Mouse (Mus musculus): Measurements from ENCODE around the gene Ralgapa1. TPM values are rescaled to one million over a fixed set of nuclear protein-coding genes. Genes with fewer than 3 reads are reported as not detected.

The Ralgapa1 gene
- 25.8 TPM for polyA plus RNA-seq (2014; fragmentation: Illumina TruSeq; extraction: RNeasy Lipid Tissue Mini Kit (QIAGEN cat#74804); ENCODE audit: low read depth, low replicate concordance)

DNA sequence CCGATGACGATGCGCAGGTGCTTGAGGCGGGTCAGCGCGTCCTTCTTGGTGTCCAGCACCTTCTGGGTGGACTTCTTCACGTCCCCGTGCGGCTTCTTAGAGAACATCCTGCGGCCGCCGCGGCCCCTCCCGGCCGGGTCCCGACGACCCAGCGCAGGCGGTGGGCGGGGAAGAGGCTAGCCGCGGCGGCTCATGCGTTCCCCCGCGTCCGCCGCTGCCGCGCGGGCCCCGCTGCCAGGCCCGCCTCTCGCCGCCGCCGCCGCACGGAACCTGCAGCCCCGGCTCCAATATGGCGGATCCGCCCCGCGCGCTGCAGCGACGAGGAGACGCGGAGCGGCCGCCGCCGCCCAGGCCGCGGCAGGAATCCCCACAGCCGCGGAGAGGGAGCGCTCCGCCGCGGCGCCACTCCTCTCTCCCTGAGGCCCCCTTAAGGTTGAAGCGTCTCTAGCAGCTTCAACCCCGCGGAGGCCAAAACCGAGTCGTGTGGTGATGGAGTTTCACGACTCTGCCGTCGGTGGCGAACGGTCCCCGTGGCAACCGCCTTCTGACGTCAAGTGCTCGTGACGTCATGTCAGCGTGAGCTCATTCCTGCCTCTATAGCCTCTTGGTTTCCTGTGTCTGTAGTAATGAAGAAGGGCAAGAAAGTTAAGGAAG is at the start of gene Ralgapa1:
Gene Ralgapa1 (minus strand): TSS at position 507 of the 654 bp plus-strand sequence.

DNA sequence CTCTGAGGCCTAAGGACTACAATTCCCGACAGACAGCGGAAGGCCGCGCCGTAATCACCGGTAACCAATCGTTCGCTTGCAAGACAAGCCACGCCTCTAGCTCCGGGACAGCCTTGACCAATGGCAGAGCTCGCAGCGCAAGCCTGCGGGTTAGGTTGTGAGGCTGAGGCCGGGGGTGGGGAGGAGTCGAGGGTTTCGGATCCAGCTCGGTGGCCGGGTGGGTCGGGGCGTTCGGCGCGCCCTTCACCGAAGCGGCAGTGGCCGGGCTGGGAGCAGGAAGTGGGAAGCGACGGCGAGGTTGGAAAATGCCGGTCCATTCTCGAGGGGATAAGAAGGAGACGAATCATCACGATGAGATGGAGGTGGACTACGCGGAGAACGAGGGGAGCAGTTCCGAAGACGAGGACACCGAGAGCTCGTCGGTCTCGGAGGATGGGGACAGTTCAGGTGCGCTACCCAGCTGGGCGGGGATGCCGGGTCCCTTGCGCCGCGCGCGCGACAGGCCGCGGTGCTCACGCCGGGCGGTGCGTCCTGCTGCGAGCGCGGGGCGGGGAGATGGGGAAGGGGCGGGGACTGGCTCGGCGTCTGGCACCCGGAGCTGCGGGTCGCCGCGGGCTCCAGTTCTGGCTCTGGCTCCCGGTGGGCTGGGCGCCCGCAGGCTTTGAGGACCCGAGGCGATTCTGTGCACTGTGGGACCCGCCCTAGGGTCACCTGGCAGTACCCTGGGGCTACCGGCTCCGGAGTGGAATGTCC is 15.4 kb upstream of the Ralgapa1 start, which contains the start of gene Brms1l:
Gene Brms1l (plus strand): TSS at position 126 of the 753 bp plus-strand sequence.

DNA sequence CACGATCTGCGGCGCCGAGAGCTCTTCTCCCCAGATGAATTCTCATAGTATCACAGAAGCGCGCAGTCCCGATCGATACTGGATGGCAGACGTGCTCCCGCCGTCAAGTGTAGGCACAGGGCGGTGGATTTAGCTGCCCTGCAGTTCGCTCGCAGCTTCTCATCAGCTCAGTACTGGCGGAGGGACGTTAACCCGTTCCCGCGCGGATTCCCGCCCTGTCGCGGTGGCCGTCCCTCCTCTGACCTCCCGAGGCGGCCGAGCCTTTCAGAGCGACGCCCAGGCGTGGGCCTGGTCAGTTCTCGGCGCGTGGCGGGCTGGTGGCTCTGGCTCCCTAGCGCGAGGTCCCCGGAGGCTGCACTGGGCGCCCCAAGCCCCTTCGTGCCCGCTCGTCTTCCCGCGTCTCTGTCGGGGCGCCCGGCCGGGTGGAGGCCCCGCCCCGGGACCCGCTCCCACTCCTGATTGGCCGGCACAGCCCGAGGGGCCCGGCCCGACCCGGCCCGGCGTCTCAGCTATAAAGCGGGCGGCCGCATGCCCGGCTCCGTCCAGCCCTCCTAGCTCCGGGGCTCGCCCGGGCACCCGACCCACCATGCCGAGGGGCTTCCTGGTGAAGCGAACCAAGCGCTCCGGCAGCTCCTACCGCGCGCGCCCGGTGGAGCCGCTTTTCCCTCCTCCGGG is 221.9 kb downstream of the Ralgapa1 start, which contains the start of gene Insm2:
Gene Insm2 (plus strand): TSS at position 541 of the 675 bp plus-strand sequence.

GRCm38 (mm10) chr12:55565206-55565605 is 255.8 kb downstream of the Ralgapa1 start, which contains the start of gene Aldoart2:
Gene Aldoart2, plus strand, starts transcription at chr12:55565239.

Other genes with a start within 250 kb of the Ralgapa1 start
- not detected for gene Insm2, start 221.7 kb downstream of the Ralgapa1 start, polyA plus RNA-seq (2014; fragmentation: Illumina TruSeq; extraction: RNeasy Lipid Tissue Mini Kit (QIAGEN cat#74804); ENCODE audit: low read depth, low replicate concordance)
- gene Brms1l, start 15.2 kb upstream of the Ralgapa1 start, polyA plus RNA-seq (2014; fragmentation: Illumina TruSeq; extraction: RNeasy Lipid Tissue Mini Kit (QIAGEN cat#74804); ENCODE audit: low read depth, low replicate concordance), result 18.6 TPM